Mouse (Mus musculus) CH12.LX (cell line): Measurements from ENCODE around the gene Abhd11. TPM values are rescaled to one million over a fixed set of nuclear protein-coding genes. Genes with fewer than 3 reads are reported as not detected.
"Not testable (repeated sequence)": the region's sequence is repeated elsewhere in the genome, so short reads cannot be mapped to it uniquely, and the experiment has no call there.

Experiments
- DNase-seq: peaks from one replicate; pipeline ENCODE4 v3.0.0-alpha.2; 2013; ENCODE audit errors: extremely low read depth
- H3K27ac ChIP-seq: 2 replicates; pipeline ENCODE4 v1.5.1; 2012; ENCODE audit warnings: low read depth, mild to moderate bottlenecking, control low read depth, moderate library complexity; ENCODE audit not compliant: insufficient read depth
- H3K27me3 ChIP-seq: replicated peaks from 2 replicates; pipeline ENCODE3; 2012; ENCODE audit warnings: inconsistent platforms
- H3K36me3 ChIP-seq, 2 experiments: replicated peaks in 1 of 2; 2 replicates each; pipeline versions ENCODE3 to v1.6.1; 2012; ENCODE audit warnings: inconsistent platforms in 1 of 2, low read length in 1 of 2, mild to moderate bottlenecking in 1 of 2, mixed read lengths in 1 of 2, moderate library complexity in 1 of 2; ENCODE audit not compliant: control insufficient read depth in 1 of 2, insufficient read depth in 1 of 2
- H3K4me1 ChIP-seq, 2 experiments: 2 replicates each; pipeline ENCODE4 v1.6.1; 2012; ENCODE audit warnings: inconsistent platforms in 1 of 2, moderate library complexity in 1 of 2; ENCODE audit not compliant: insufficient read depth in 2 of 2, control insufficient read depth in 1 of 2
- H3K4me2 ChIP-seq: 2 replicates; pipeline ENCODE4 v1.6.1; 2012; ENCODE audit warnings: low read depth, mild to moderate bottlenecking, control low read depth; ENCODE audit not compliant: poor library complexity, insufficient read depth, severe bottlenecking
- H3K4me3 ChIP-seq, 3 experiments: fragments of 150-350 bp in 1 of 3; sonication (generic) in 1 of 3; replicated peaks in 1 of 3; 2 replicates each; pipeline versions ENCODE3 to v1.5.1; 2011 to 2012; ENCODE audit warnings: low read depth in 2 of 3, low read length in 2 of 3, mild to moderate bottlenecking in 2 of 3, moderate library complexity in 2 of 3, control low read depth in 1 of 3, improper control_type of control experiment in 1 of 3, inconsistent platforms in 1 of 3, mixed read lengths in 1 of 3; ENCODE audit not compliant: poor library complexity in 1 of 3
- H3K79me2 ChIP-seq: replicated peaks from 2 replicates; pipeline ENCODE4 v1.6.1; 2012; ENCODE audit warnings: mild to moderate bottlenecking, moderate library complexity; ENCODE audit not compliant: control insufficient read depth, poor library complexity, insufficient read depth, severe bottlenecking; ENCODE audit errors: extremely low read depth
- H3K9ac ChIP-seq: 2 replicates; pipeline ENCODE4 v1.6.1; 2012; ENCODE audit warnings: low read depth, mild to moderate bottlenecking, control low read depth, moderate library complexity; ENCODE audit not compliant: insufficient read depth
- H3K9me3 ChIP-seq: replicated peaks from 2 replicates; pipeline ENCODE3; 2012; ENCODE audit warnings: low read length, inconsistent platforms, mixed read lengths
- CHD1 ChIP-seq: IDR thresholded peaks from 2 replicates; pipeline ENCODE4 v1.6.1; 2012; ENCODE audit warnings: low read depth, low read length, improper control_type of control experiment, inconsistent platforms
- CTCF ChIP-seq, 2 experiments: IDR thresholded peaks in 1 of 2; conservative IDR thresholded peaks in 1 of 2; 2 replicates each; pipeline ENCODE4 v1.5.1; 2011 to 2012; ENCODE audit warnings: low read depth in 2 of 2, low read length in 2 of 2, improper control_type of control experiment in 1 of 2, inconsistent platforms in 1 of 2, mild to moderate bottlenecking in 1 of 2, moderate library complexity in 1 of 2
- ELF1 ChIP-seq: IDR thresholded peaks from 2 replicates; pipeline ENCODE4 v1.6.1; 2014; ENCODE audit warnings: low read depth, mild to moderate bottlenecking, inconsistent platforms, low read length, improper control_type of control experiment
- GABPA ChIP-seq: IDR thresholded peaks from 2 replicates; pipeline ENCODE4 v1.6.1; 2012; ENCODE audit warnings: low read depth, low read length, improper control_type of control experiment, inconsistent platforms; ENCODE audit not compliant: insufficient replicate concordance
- IRF4 ChIP-seq: IDR thresholded peaks from 2 replicates; pipeline ENCODE4 v1.6.1; 2014; ENCODE audit warnings: low read depth, mild to moderate bottlenecking, inconsistent platforms, low read length, improper control_type of control experiment
- JUND ChIP-seq: conservative IDR thresholded peaks from 2 replicates; pipeline ENCODE4 v1.6.1; 2011; ENCODE audit warnings: low read depth, low read length, improper control_type of control experiment
- MAZ ChIP-seq: IDR thresholded peaks from 2 replicates; pipeline ENCODE4 v1.6.1; 2012; ENCODE audit warnings: low read depth, mild to moderate bottlenecking, inconsistent platforms, low read length, improper control_type of control experiment, moderate library complexity
- MEF2A ChIP-seq: IDR thresholded peaks from 2 replicates; pipeline ENCODE4 v1.6.1; 2014; ENCODE audit warnings: low read depth, mild to moderate bottlenecking, inconsistent platforms, low read length, improper control_type of control experiment, borderline replicate concordance
- POLR2AphosphoS2 ChIP-seq: IDR thresholded peaks from 2 replicates; pipeline ENCODE4 v1.6.1; 2011; ENCODE audit warnings: low read depth, low read length, improper control_type of control experiment
- RAD21 ChIP-seq: IDR thresholded peaks from 2 replicates; pipeline ENCODE4 v1.6.1; 2011; ENCODE audit warnings: low read depth, mild to moderate bottlenecking, low read length, improper control_type of control experiment, moderate library complexity
- SIN3A ChIP-seq: IDR thresholded peaks from 2 replicates; pipeline ENCODE4 v1.6.1; 2012; ENCODE audit warnings: low read length, improper control_type of control experiment, inconsistent platforms
- SMC3 ChIP-seq: IDR thresholded peaks from 2 replicates; pipeline ENCODE4 v1.6.1; 2011; ENCODE audit warnings: low read depth, low read length, improper control_type of control experiment
- ZC3H11A ChIP-seq: IDR thresholded peaks from 2 replicates; pipeline ENCODE4 v1.6.1; 2012; ENCODE audit warnings: low read depth, mild to moderate bottlenecking, inconsistent platforms, low read length, improper control_type of control experiment
- ZKSCAN1 ChIP-seq: IDR thresholded peaks from 2 replicates; pipeline ENCODE4 v1.6.1; 2012; ENCODE audit warnings: low read depth, inconsistent platforms, low read length, improper control_type of control experiment, borderline replicate concordance
- ZNF384 ChIP-seq: IDR thresholded peaks from 2 replicates; pipeline ENCODE4 v1.6.1; 2012; ENCODE audit warnings: low read depth, low read length, improper control_type of control experiment, inconsistent platforms
- dilution Hi-C: fragments of 300-500 bp; cut with MboI; formaldehyde crosslinking; loops from 2 replicates; pipeline ENCODE4 v1.14.3; 2020; ENCODE audit warnings: low sequenced_read_pairs; ENCODE audit not compliant: extremely low pct_unique_long_range_greater_than_20kb, extremely low pct_ligation_motif_present
- in situ Hi-C: fragments of 300-500 bp; cut with MboI; formaldehyde crosslinking; loops from 3 replicates; pipeline ENCODE4 v1.14.3; 2019; ENCODE audit warnings: low sequenced_read_pairs, low pct_ligation_motif_present, low pct_unique_long_range_greater_than_20kb, mixed read lengths
- polyA plus RNA-seq: library from polyadenylated mRNA; unstranded; fragments of >175 nt; gene quantifications from 2 replicates; pipeline ENCODE4 v1.2.1, GENCODE M21; 2012; ENCODE audit warnings: low read depth; ENCODE audit not compliant: insufficient read length
- total RNA-seq, 2 experiments: library from RNA; depleted of rRNA; stranded (reverse); fragments of 300-350 nt in 1 of 2; fragments of >200 nt in 1 of 2; gene quantifications; 2 replicates each; pipeline ENCODE4 v1.2.3; 2012 to 2014

The Abhd11 gene
- total and polyA plus RNA-seq, 3 experiments: 32.1 to 36.6 (median 36.0) TPM

- H3K9me3 ChIP-seq: no peaks in the 10 kb centered on the region
- dilution Hi-C loops (no loop called here), in situ Hi-C loops (loop anchor here (5.0 kb wide), 1 partner anchor 46 kb away; the partner anchor contains the start of gene Cldn13)
- no peaks in the 10 kb centered on the region for H3K36me3 ChIP-seq
- H3K27me3 ChIP-seq: peaks cover 17% of the 10 kb centered on the region
- DNase-seq: no peak
- no peak overlapping the region for H3K4me2 ChIP-seq
- no peak overlapping the region for H3K9ac ChIP-seq
- no peak overlapping the region for H3K4me3 ChIP-seq
- H3K79me2 ChIP-seq: no peaks in the 10 kb centered on the region
- no peak overlapping the region for H3K27ac ChIP-seq
- peaks cover 4 to 39% of the 10 kb centered on the region in 2 experiments; a peak in 3 of 4 replicates for H3K4me1 ChIP-seq
- TF ChIP-seq ZKSCAN1: no peak
- TF ChIP-seq CHD1: no peak
- TF ChIP-seq ZNF384: no peak
- 0 out of 2 replicates have a peak, but pooled peaks have one; percentile 28 for TF ChIP-seq JUND
- TF ChIP-seq, all 38 proteins: peak for 1
Measured at GRCm38 (mm10) chr5:134963546-134963945, 45.4 kb upstream of the Abhd11 start.

GRCm38 (mm10) chr5:134964655-134965054 lies 44.3 kb upstream of the Abhd11 start:
- dilution Hi-C loops, H3K4me2 ChIP-seq, H3K9ac ChIP-seq, H3K36me3 ChIP-seq, H3K79me2 ChIP-seq, H3K4me3 ChIP-seq, DNase-seq, H3K27ac ChIP-seq, H3K9me3 ChIP-seq: not testable (repeated sequence)
- Histone ChIP-seq H3K27me3 (peaks cover 25% of the 10 kb centered on the region), H3K4me1 (peaks cover under 1 to 36% of the 10 kb centered on the region in 2 experiments; a peak in 3 of 4 replicates)
- peak; percentile 29; the same call in 1 of the 2 replicates for TF ChIP-seq SMC3
- peak in 1 of 2 experiments; percentile 49; a peak in 2 of 4 replicates for TF ChIP-seq CTCF (conservative IDR thresholded peaks at IDR 0.05 in 1 of 2, IDR thresholded peaks at IDR 0.05 in 1 of 2; ENCODE audit: low read depth in 2 of 2, low read length in 2 of 2)
- TF ChIP-seq RAD21: peak; percentile 32
- in situ Hi-C loops: loop anchor here (5.0 kb wide), 1 partner anchor 47 kb away; the partner anchor contains the start of gene Cldn13

- peak; percentile 76 for DNase-seq
Measured at GRCm38 (mm10) chr5:134965473-134965851, 43.5 kb upstream of the Abhd11 start.

More at GRCm38 (mm10) chr5:134965473-134965851, 43.5 kb upstream of the Abhd11 start:
- Histone ChIP-seq H3K79me2 (no peaks in the 10 kb centered on the region), H3K27ac (no peak overlapping the region), H3K4me2 (peak overlapping the region; percentile 91), H3K9me3 (no peaks in the 10 kb centered on the region), H3K36me3 (no peaks in the 10 kb centered on the region), H3K9ac (peak overlapping the region; percentile 15; the same call in 1 of the 2 replicates), H3K4me1 (peaks cover 0 to 33% of the 10 kb centered on the region in 2 experiments; a peak in 2 of 4 replicates), H3K27me3 (peaks cover 28% of the 10 kb centered on the region), H3K4me3 (no peak overlapping the region)
- dilution Hi-C loops: no loop called here
- in situ Hi-C loops: no loop called here
- TF ChIP-seq POLR2AphosphoS2: no peak
- TF ChIP-seq RAD21: peak; percentile 82
- no peak for TF ChIP-seq MAZ
- TF ChIP-seq GABPA: no peak
- no peak for TF ChIP-seq ZKSCAN1
- 0 out of 2 replicates have a peak, but pooled peaks have one; percentile 31 for TF ChIP-seq MEF2A
- TF ChIP-seq ELF1: peak; percentile 42; the same call in 1 of the 2 replicates
- no peak for TF ChIP-seq IRF4
- peak; percentile 63 to 94 for TF ChIP-seq CTCF (conservative IDR thresholded peaks at IDR 0.05 in 1 of 2, IDR thresholded peaks at IDR 0.05 in 1 of 2; ENCODE audit: low read depth in 2 of 2, low read length in 2 of 2)
- peak; percentile 92 for TF ChIP-seq SMC3
- no peak for TF ChIP-seq SIN3A
- peak; percentile 69; the same call in 1 of the 2 replicates for TF ChIP-seq ZC3H11A
